ENCODE assay signal across 19 mouse cellular contexts in genomic region chr1:166016306-166016705, GRCm38 (mm10). TPM values are rescaled to one million over a fixed set of nuclear protein-coding genes. Genes with fewer than 3 reads are reported as not detected.
A peak's percentile ranks its signal among the peaks of the same experiment; 100 is the strongest.
DNase-seq lines count a peak whose midpoint lies in the region; ATAC-seq and TF ChIP-seq lines count a peak whose summit lies in the region.
"Had no signal": no experiment of that assay in that cellular context is flagged by ENCODE, and none has a peak within 500 bp of the region (broad histone marks: within the 10 kb centered on the region; RNA-seq: fewer than 3 reads in every experiment).

No protein-coding gene starts in this region.

- H3K36me3 ChIP-seq in kidney, adult 2 months (ENCODE audit: control insufficient read depth, insufficient read depth, low read length): no peaks in the 10 kb centered on the region
- H3K36me3 ChIP-seq: forebrain, embryonic 15.5 days; hindbrain, embryonic 15.5 days; limb, embryonic 13.5 days; midbrain, embryonic 15.5 days; neural tube, embryonic 15.5 days had no signal

- H3K27ac ChIP-seq in kidney, adult 2 months (ENCODE audit: insufficient read depth, low read depth, low read length): no peak overlapping the region
- H3K27ac ChIP-seq: forebrain, embryonic 15.5 days; hindbrain, embryonic 15.5 days; limb, embryonic 13.5 days; midbrain, embryonic 15.5 days; neural tube, embryonic 15.5 days had no signal

- TF ChIP-seq POLR2A in kidney, adult 2 months (IDR thresholded peaks at IDR 0.05; ENCODE audit: low read depth, low read length): no peak

- 0 out of 2 replicates have a peak, but pooled peaks have one; percentile 50 for ATAC-seq in monocyte, adult 5-6 weeks (replicated peaks; ENCODE audit: insufficient number of reproducible peaks, low FRiP score, low TSS enrichment, poor library complexity, severe bottlenecking)
- ATAC-seq in megakaryocyte-erythroid progenitor cell, adult 5-6 weeks (replicated peaks; ENCODE audit: low FRiP score, low TSS enrichment, poor library complexity, severe bottlenecking): no peak
- ATAC-seq: forebrain, embryonic 15.5 days; liver, postnatal 0 days; midbrain, embryonic 15.5 days had no signal

- H3K4me1 ChIP-seq in kidney, adult 2 months (ENCODE audit: control insufficient read depth, insufficient read depth, low read length): no peaks in the 10 kb centered on the region
- H3K4me1 ChIP-seq: forebrain, embryonic 15.5 days; hindbrain, embryonic 15.5 days; midbrain, embryonic 15.5 days; neural tube, embryonic 15.5 days had no signal

- intact Hi-C loops in left cerebral cortex, postnatal 4 days (cut with DNase I): no loop called here

- no peak overlapping the region for H3K4me3 ChIP-seq in kidney, adult 2 months (ENCODE audit: insufficient read depth, low read depth, low read length)
- H3K4me3 ChIP-seq: forebrain, embryonic 15.5 days; hindbrain, embryonic 15.5 days; limb, embryonic 13.5 days; midbrain, embryonic 15.5 days; neural tube, embryonic 15.5 days had no signal

- 35% methylated on average over 4 of the region's 4 CpGs for WGBS in kidney, adult 2 months

- H3K27me3 ChIP-seq in kidney, adult 2 months (replicated peaks; ENCODE audit: control insufficient read depth, insufficient read depth, low read length): no peaks in the 10 kb centered on the region
- H3K27me3 ChIP-seq: forebrain, embryonic 15.5 days; hindbrain, embryonic 15.5 days; limb, embryonic 13.5 days; midbrain, embryonic 15.5 days; neural tube, embryonic 15.5 days had no signal

- no peak for TF ChIP-seq CTCF in kidney, adult 2 months (conservative IDR thresholded peaks at IDR 0.05; ENCODE audit: insufficient read depth, insufficient read length, low read depth, low read length)

- DNase-seq in kidney, adult 2 months: peak; percentile 19
- no peak for DNase-seq in kidney, postnatal 4 days
- peak; percentile 33 for DNase-seq in brain, adult 2 months (ENCODE audit: low read depth, low spot score)
- peak; percentile 36 for DNase-seq in thymus, postnatal 4 days
- DNase-seq in heart, adult 18-20 months: no peak
- DNase-seq in left cerebral cortex, postnatal 4 days: no peak
- DNase-seq: adrenal gland, postnatal 25 days; cerebellum, adult 9-11 months; heart, postnatal 14 days; kidney, adult 8-10 months; liver, postnatal 0 days; retina, postnatal 1 day had no signal

RNA-seq across cellular contexts. Expression of gene Pou2f1, which starts 13.8 kb away (rescaled TPM):
- polyA plus RNA-seq in kidney, adult 2 months (2012; rRNA removed): 10.8 and 11.8 TPM in 2 replicates
- total RNA-seq in monocyte, adult 5-6 weeks (2017): 11.7 to 22.8 TPM (median 18.7 TPM) in 3 replicates
- total RNA-seq in heart, adult 18-20 months (2021): 10 to 100 TPM in 1 of 2 experiments, 1 to 10 TPM in 1; 6.0 to 11.4 TPM
- total RNA-seq in megakaryocyte-erythroid progenitor cell, adult 5-6 weeks (2014; fragmentation: Nextera tagmentation): 28.8 and 37.0 TPM in 2 replicates
- 13.0 and 34.7 TPM in 2 replicates for total RNA-seq in megakaryocyte-erythroid progenitor cell, adult 5-6 weeks (2017)
- 10 to 100 TPM; 27.6 to 29.4 TPM for total RNA-seq in left cerebral cortex, postnatal 4 days (2021)

Comparison
In these comparisons a context has a peak if more than half of its experiments do, and no peak if none do; other contexts are left out.
1. DNase-seq: peak in kidney, adult 2 months (single experiment), brain, adult 2 months (single experiment) and thymus, postnatal 4 days (single experiment); none in kidney, postnatal 4 days (0 of 2), heart, adult 18-20 months (0 of 2) and left cerebral cortex, postnatal 4 days (single experiment).